Comparison of ENCODE assay signal across 7 mouse cellular contexts in genomic region chr7:130977794-130978521, GRCm38 (mm10). TPM values are rescaled to one million over a fixed set of nuclear protein-coding genes. Genes with fewer than 3 reads are reported as not detected.
DNase-seq lines count a peak whose midpoint lies in the region; ATAC-seq and TF ChIP-seq lines count a peak whose summit lies in the region.

No protein-coding gene starts in this region.

- no peak for TF ChIP-seq POLR2A in embryonic fibroblast, embryonic 13.5 days (IDR thresholded peaks at IDR 0.05; ENCODE audit: low read depth, low read length)

- peak; percentile 83 for ATAC-seq in heart, embryonic 12.5 days (ENCODE audit: insufficient number of reproducible peaks, low FRiP score)
- peak; percentile 49 for ATAC-seq in limb, embryonic 15.5 days (ENCODE audit: insufficient number of reproducible peaks, low FRiP score, low TSS enrichment, low read depth)

- peak overlapping the region; percentile 68 for H3K27ac ChIP-seq in embryonic fibroblast, embryonic 13.5 days (ENCODE audit: insufficient read depth, low read length)
- H3K27ac ChIP-seq in heart, embryonic 12.5 days (ENCODE audit: poor library complexity, severe bottlenecking): peak overlapping the region; percentile 81
- H3K27ac ChIP-seq in limb, embryonic 15.5 days: peak overlapping the region; percentile 75

- H3K4me1 ChIP-seq in embryonic fibroblast, embryonic 13.5 days (ENCODE audit: control insufficient read depth, insufficient read depth, low read length): peaks cover 21% of the 10 kb centered on the region
- peaks cover 47% of the 10 kb centered on the region for H3K4me1 ChIP-seq in heart, embryonic 12.5 days (replicated peaks)
- H3K4me1 ChIP-seq in limb, embryonic 15.5 days: peaks cover 61% of the 10 kb centered on the region

- H3K27me3 ChIP-seq in heart, embryonic 12.5 days (replicated peaks): no peaks in the 10 kb centered on the region
- H3K27me3 ChIP-seq in limb, embryonic 15.5 days: no peaks in the 10 kb centered on the region

- no peak overlapping the region for H3K4me3 ChIP-seq in embryonic fibroblast, embryonic 13.5 days (ENCODE audit: insufficient read depth, low read length)
- H3K4me3 ChIP-seq in heart, embryonic 12.5 days: no peak overlapping the region
- H3K4me3 ChIP-seq in limb, embryonic 15.5 days: no peak overlapping the region

- no peak overlapping the region for H3K9ac ChIP-seq in heart, embryonic 12.5 days
- H3K9ac ChIP-seq in limb, embryonic 15.5 days: no peak overlapping the region

- H3K36me3 ChIP-seq in heart, embryonic 12.5 days: peaks cover 11% of the 10 kb centered on the region; the same call in 1 of the 2 replicates
- H3K36me3 ChIP-seq in limb, embryonic 15.5 days: peaks cover 15% of the 10 kb centered on the region; the same call in 1 of the 2 replicates

- no peak for TF ChIP-seq CTCF in embryonic fibroblast, embryonic 13.5 days (IDR thresholded peaks at IDR 0.05; ENCODE audit: borderline replicate concordance, insufficient read depth, low read length)

- no peaks in the 10 kb centered on the region for H3K9me3 ChIP-seq in heart, embryonic 12.5 days (replicated peaks)
- no peaks in the 10 kb centered on the region for H3K9me3 ChIP-seq in limb, embryonic 15.5 days

- H3K4me2 ChIP-seq in heart, embryonic 12.5 days: peak overlapping the region; percentile 24
- H3K4me2 ChIP-seq in limb, embryonic 15.5 days: no peak overlapping the region

- peak; percentile 83 for DNase-seq in adrenal gland, postnatal 25 days
- peak; percentile 93 for DNase-seq in kidney, postnatal 14 days
- peak; percentile 70 for DNase-seq in ovary, postnatal 36 days (ENCODE audit: low spot score)
- no peak for DNase-seq in thymus, postnatal 36 days

- WGBS in heart, embryonic 12.5 days: 9% methylated on average over 5 of the region's 5 CpGs
- WGBS in limb, embryonic 15.5 days: 19% methylated on average over 5 of the region's 5 CpGs

RNA-seq across cellular contexts. Expression of gene Htra1, which starts 42.0 kb away (rescaled TPM):
- total RNA-seq in adrenal gland, postnatal 25 days (2021): 38.3 and 45.7 TPM in 2 replicates
- polyA plus RNA-seq in embryonic fibroblast, embryonic 13.5 days (2011; ENCODE audit: insufficient read length, low read depth, missing spikeins): 195 and 242 TPM in 2 replicates
- polyA plus RNA-seq in heart, embryonic 12.5 days (2016; fragmentation: Nextera tagmentation; extraction: Ambion mirVana): 72.8 and 75.2 TPM in 2 replicates
- 317 and 324 TPM in 2 replicates for polyA plus RNA-seq in limb, embryonic 15.5 days (2015; fragmentation: Nextera tagmentation; extraction: Ambion mirVana)

RNA-seq across cellular contexts. Expression of gene Dmbt1, which starts 53.9 kb away (rescaled TPM):
- total RNA-seq in adrenal gland, postnatal 25 days (2021): not detected in 2 replicates
- polyA plus RNA-seq in embryonic fibroblast, embryonic 13.5 days (2011; ENCODE audit: insufficient read length, low read depth, missing spikeins): not detected in 2 replicates
- polyA plus RNA-seq in heart, embryonic 12.5 days (2016; fragmentation: Nextera tagmentation; extraction: Ambion mirVana): 0.37 TPM in 1 of 2 replicates, not detected in the other
- 0.03 and 0.04 TPM in 2 replicates for polyA plus RNA-seq in limb, embryonic 15.5 days (2015; fragmentation: Nextera tagmentation; extraction: Ambion mirVana)

Comparison
In these comparisons a context has a peak if more than half of its experiments do, and no peak if none do; other contexts are left out.
1. DNase-seq: peak in adrenal gland, postnatal 25 days (single experiment), kidney, postnatal 14 days (single experiment) and ovary, postnatal 36 days (single experiment); none in thymus, postnatal 36 days (0 of 2).
2. Peak in every context shown above with its lines, with median percentiles within 50 percentile points of each other: H3K27ac ChIP-seq.